Mouse (Mus musculus): ENCODE data around the gene Fam171a1. TPM values are rescaled to one million over a fixed set of nuclear protein-coding genes. Genes with fewer than 3 reads are reported as not detected.

Gene Fam171a1
- polyA plus RNA-seq, 1 experiment from 2014 or later: 36.0 TPM

DNA sequence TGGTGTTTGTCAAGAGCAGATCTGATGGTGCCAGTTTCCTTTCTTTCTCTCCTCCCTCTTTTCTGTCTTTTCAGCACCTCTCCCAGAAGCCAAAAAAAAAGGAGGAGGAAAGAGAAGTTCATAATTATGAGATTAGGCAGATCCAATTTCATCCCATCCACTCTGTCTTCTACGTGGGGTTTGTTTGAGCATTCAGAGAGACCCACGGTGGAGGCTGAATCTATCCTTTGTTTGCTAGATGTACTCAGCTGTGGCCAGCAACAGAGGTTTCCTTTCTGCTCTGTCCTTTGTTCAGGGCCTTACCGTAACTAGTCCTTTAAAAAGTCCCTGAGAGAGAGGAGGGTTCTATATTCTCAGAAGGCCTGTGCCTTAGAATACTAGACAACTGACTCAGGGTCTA, 25.6 kb downstream of the Fam171a1 start:
- Histone ChIP-seq H3K9ac (replicated peaks; ENCODE audit: low read length) (no peak overlapping the region), H3K36me3 (replicated peaks; ENCODE audit: control insufficient read depth, insufficient read depth, low read depth, low read length) (no peaks in the 10 kb centered on the region), H3K27ac (replicated peaks; ENCODE audit: low read depth, low read length) (no peak overlapping the region), H3K4me1 (ENCODE audit: control insufficient read depth, insufficient read depth, low read length) (no peaks in the 10 kb centered on the region; the same call in 1 of the 2 replicates), H3K27me3 (ENCODE audit: control insufficient read depth, insufficient read depth, low read length) (no peaks in the 10 kb centered on the region), H3K4me3 (ENCODE audit: low read depth, low read length) (no peak overlapping the region), H3K9me3 (replicated peaks; ENCODE audit: control insufficient read depth, low read length) (no peaks in the 10 kb centered on the region), H3K4me2 (ENCODE audit: low read depth, low read length) (no peak overlapping the region)
- DNase-seq (ENCODE audit: low spot score): no peak
- no peak for ATAC-seq (replicated peaks; ENCODE audit: insufficient number of reproducible peaks, low FRiP score, low TSS enrichment, low read depth)
- 11% methylated on average over 3 of the region's 3 CpGs for whole genome bisulfite sequencing

DNA sequence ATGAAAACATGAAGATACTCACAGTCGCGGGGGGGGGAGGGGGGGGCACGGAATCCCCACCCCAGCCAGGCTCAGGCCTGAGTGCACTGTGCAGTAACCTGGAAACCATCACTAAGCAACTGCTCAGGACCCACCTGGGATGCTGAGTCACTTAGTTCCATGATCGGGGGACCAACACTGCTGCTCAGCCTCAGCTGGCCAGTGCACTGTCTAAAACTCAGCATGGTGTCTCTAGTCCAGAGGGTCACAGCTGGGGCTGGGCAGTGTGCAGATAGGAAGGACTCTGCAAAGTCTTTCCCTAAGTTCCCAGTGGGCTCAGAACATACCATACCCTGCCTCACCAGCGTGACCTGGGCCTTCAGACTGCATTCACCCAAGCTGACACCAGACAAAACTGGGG, 26.6 kb downstream of the Fam171a1 start:
- Histone ChIP-seq H3K36me3 (replicated peaks; ENCODE audit: control insufficient read depth, insufficient read depth, low read depth, low read length) (no peaks in the 10 kb centered on the region), H3K9me3 (replicated peaks; ENCODE audit: control insufficient read depth, low read length) (no peaks in the 10 kb centered on the region), H3K27ac (replicated peaks; ENCODE audit: low read depth, low read length) (no peak overlapping the region), H3K9ac (replicated peaks; ENCODE audit: low read length) (no peak overlapping the region), H3K4me1 (ENCODE audit: control insufficient read depth, insufficient read depth, low read length) (no peaks in the 10 kb centered on the region; the same call in 1 of the 2 replicates), H3K4me2 (ENCODE audit: low read depth, low read length) (no peak overlapping the region), H3K4me3 (ENCODE audit: low read depth, low read length) (no peak overlapping the region), H3K27me3 (ENCODE audit: control insufficient read depth, insufficient read depth, low read length) (no peaks in the 10 kb centered on the region)
- DNase-seq (ENCODE audit: low spot score) (no peak), ATAC-seq (replicated peaks; ENCODE audit: insufficient number of reproducible peaks, low FRiP score, low TSS enrichment, low read depth) (peak; percentile 47; the same call in 1 of the 2 replicates)
- 78% methylated on average over 5 of the region's 5 CpGs for WGBS

DNA sequence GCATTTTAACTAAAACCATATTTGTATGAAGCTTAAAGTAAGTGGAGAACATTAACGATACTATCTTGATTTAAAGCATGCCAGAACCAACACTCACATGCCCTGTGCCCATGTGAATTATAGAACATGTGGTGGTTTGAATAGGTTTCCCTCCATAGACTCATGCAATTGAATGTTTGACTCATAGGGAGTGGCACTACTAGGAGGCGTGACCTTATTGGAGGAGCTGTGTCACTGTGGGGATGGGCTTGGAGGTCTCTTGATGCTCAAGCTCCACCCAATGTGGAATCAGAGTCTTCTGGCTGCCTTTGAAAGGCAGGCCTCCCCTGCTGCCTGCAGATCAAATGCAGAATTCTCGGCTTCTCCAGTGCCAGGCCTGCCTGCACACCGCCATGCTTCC, 27.8 kb downstream of the Fam171a1 start:
- WGBS: 89% methylated on average over 4 of the region's 4 CpGs
- H3K27me3 ChIP-seq (ENCODE audit: control insufficient read depth, insufficient read depth, low read length): no peaks in the 10 kb centered on the region
- no peak overlapping the region for H3K4me3 ChIP-seq (ENCODE audit: low read depth, low read length)
- H3K4me1 ChIP-seq (ENCODE audit: control insufficient read depth, insufficient read depth, low read length): no peaks in the 10 kb centered on the region; the same call in 1 of the 2 replicates
- H3K9me3 ChIP-seq (replicated peaks; ENCODE audit: control insufficient read depth, low read length): no peaks in the 10 kb centered on the region
- no peak overlapping the region for H3K9ac ChIP-seq (replicated peaks; ENCODE audit: low read length)
- ATAC-seq (replicated peaks; ENCODE audit: insufficient number of reproducible peaks, low FRiP score, low TSS enrichment, low read depth) (no peak), DNase-seq (ENCODE audit: low spot score) (no peak)
- no peak overlapping the region for H3K4me2 ChIP-seq (ENCODE audit: low read depth, low read length)
- no peaks in the 10 kb centered on the region for H3K36me3 ChIP-seq (replicated peaks; ENCODE audit: control insufficient read depth, insufficient read depth, low read depth, low read length)
- no peak overlapping the region for H3K27ac ChIP-seq (replicated peaks; ENCODE audit: low read depth, low read length)

DNA sequence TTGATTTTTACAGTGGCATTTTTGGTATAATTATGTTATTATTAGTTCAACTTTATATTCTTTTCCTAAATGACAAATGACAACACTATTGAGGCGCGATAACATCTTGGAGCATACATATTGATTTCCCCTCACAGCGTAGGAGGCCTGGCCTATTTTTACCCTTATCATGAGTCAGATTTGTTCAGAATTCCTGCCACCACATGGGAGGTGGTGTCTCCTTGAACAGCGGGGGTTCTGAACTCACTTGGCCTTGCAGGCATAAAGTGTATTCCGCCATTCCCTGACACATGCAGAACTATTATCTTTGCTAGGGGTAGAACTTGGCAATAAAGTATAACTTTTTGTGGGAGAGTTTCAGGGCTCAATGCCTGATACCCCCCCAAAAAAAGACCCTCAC, 30.3 kb downstream of the Fam171a1 start:
- Histone ChIP-seq H3K27ac (replicated peaks; ENCODE audit: low read depth, low read length) (no peak overlapping the region), H3K36me3 (replicated peaks; ENCODE audit: control insufficient read depth, insufficient read depth, low read depth, low read length) (no peaks in the 10 kb centered on the region), H3K9me3 (replicated peaks; ENCODE audit: control insufficient read depth, low read length) (no peaks in the 10 kb centered on the region), H3K4me3 (ENCODE audit: low read depth, low read length) (no peak overlapping the region), H3K27me3 (ENCODE audit: control insufficient read depth, insufficient read depth, low read length) (no peaks in the 10 kb centered on the region), H3K9ac (replicated peaks; ENCODE audit: low read length) (no peak overlapping the region), H3K4me1 (ENCODE audit: control insufficient read depth, insufficient read depth, low read length) (no peaks in the 10 kb centered on the region; the same call in 1 of the 2 replicates), H3K4me2 (ENCODE audit: low read depth, low read length) (no peak overlapping the region)
- DNase-seq (ENCODE audit: low spot score): no peak
- no peak for ATAC-seq (replicated peaks; ENCODE audit: insufficient number of reproducible peaks, low FRiP score, low TSS enrichment, low read depth)
- whole genome bisulfite sequencing: 92% methylated on average over 5 of the region's 5 CpGs

DNA sequence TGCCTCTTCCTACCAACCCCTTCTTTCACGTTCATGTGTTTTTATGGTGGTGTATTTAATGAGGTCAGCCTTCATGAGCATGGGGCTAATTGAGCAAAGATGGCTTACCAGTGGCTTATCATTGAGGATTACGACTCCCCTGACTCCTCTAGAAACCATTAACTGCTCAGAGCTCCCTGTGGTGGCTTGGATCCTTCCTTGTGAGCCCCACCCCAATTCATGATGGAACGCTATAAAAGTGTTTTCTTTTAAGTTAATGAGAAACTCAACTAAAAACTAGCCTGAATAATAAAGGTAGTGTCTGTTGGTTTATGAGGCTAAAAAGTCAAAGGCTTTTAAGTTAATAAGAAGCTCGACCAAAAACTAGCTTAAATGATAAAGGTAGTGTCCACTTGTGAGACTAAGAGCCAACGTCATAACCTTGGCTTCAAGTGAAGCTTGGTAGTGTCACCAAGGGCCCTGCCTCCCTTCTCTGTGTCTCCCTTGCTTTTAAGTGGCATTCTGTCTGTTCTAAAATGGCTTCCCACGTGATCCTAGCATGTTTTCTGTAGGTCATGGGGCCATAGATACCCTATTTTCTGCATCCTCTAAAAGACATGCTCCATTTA, 33.6 kb downstream of the Fam171a1 start:
- DNase-seq (ENCODE audit: low spot score): no peak
- 84% methylated on average over 6 of the region's 6 CpGs for WGBS

DNA sequence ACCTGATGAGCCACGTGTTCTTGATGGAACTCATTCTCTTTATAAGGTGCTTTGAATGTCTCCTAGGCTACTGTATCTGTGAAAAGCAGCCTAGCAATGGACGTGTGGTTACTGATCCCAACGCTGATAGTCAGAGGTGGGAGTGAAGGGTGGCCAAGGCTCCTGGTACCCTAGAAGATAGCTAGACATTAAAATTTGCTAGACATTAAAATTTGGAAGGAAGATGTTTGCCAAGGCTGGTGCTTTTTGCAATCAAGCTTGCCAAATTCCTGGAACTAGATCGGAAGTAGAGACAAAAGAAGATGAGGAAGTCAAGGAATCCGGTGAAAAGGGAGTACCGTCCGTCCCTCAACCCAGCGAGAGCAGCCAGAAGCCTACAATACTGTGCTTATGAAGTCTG, 34.7 kb downstream of the Fam171a1 start:
- H3K4me2 ChIP-seq (ENCODE audit: low read depth, low read length): no peak overlapping the region
- no peaks in the 10 kb centered on the region for H3K4me1 ChIP-seq (ENCODE audit: control insufficient read depth, insufficient read depth, low read length)
- H3K9me3 ChIP-seq (replicated peaks; ENCODE audit: control insufficient read depth, low read length): no peaks in the 10 kb centered on the region
- no peak overlapping the region for H3K27ac ChIP-seq (replicated peaks; ENCODE audit: low read depth, low read length)
- H3K27me3 ChIP-seq (ENCODE audit: control insufficient read depth, insufficient read depth, low read length): no peaks in the 10 kb centered on the region
- ATAC-seq (replicated peaks; ENCODE audit: insufficient number of reproducible peaks, low FRiP score, low TSS enrichment, low read depth) (no peak), DNase-seq (ENCODE audit: low spot score) (no peak)
- H3K36me3 ChIP-seq (replicated peaks; ENCODE audit: control insufficient read depth, insufficient read depth, low read depth, low read length): no peaks in the 10 kb centered on the region
- no peak overlapping the region for H3K4me3 ChIP-seq (ENCODE audit: low read depth, low read length)
- no peak overlapping the region for H3K9ac ChIP-seq (replicated peaks; ENCODE audit: low read length)
- WGBS: 94% methylated on average over 8 of the region's 8 CpGs

More for the DNA sequence above, 33.6 kb downstream of the Fam171a1 start:
- no peak for ATAC-seq (replicated peaks; ENCODE audit: insufficient number of reproducible peaks, low FRiP score, low TSS enrichment, low read depth)
- Histone ChIP-seq H3K4me1 (ENCODE audit: control insufficient read depth, insufficient read depth, low read length) (no peaks in the 10 kb centered on the region), H3K4me2 (ENCODE audit: low read depth, low read length) (no peak overlapping the region), H3K36me3 (replicated peaks; ENCODE audit: control insufficient read depth, insufficient read depth, low read depth, low read length) (no peaks in the 10 kb centered on the region), H3K4me3 (ENCODE audit: low read depth, low read length) (no peak overlapping the region), H3K9me3 (replicated peaks; ENCODE audit: control insufficient read depth, low read length) (no peaks in the 10 kb centered on the region), H3K27ac (replicated peaks; ENCODE audit: low read depth, low read length) (no peak overlapping the region), H3K9ac (replicated peaks; ENCODE audit: low read length) (no peak overlapping the region), H3K27me3 (ENCODE audit: control insufficient read depth, insufficient read depth, low read length) (no peaks in the 10 kb centered on the region)

DNA sequence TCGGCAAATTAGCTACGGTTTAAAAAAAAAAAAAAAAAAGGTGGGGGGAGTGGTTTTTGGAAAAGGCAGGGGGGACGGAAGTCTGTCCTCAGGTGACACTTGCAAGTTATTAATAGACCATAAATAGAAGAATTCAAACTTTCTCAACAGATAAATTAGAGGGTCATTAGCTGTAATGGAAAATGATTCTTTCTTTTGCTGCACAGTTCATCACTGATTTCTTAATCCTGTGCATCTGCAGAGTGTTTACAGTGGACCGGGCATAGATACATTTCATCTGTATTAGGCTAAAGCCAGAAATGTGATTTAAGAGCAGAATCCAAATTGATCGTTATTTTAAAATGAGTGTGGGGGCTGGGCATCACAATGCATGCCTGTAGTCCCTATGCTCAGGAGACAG, 36.3 kb downstream of the Fam171a1 start:
- no peak overlapping the region for H3K4me2 ChIP-seq (ENCODE audit: low read depth, low read length)
- no peak for DNase-seq (ENCODE audit: low spot score)
- H3K9me3 ChIP-seq (replicated peaks; ENCODE audit: control insufficient read depth, low read length): no peaks in the 10 kb centered on the region
- no peaks in the 10 kb centered on the region for H3K36me3 ChIP-seq (replicated peaks; ENCODE audit: control insufficient read depth, insufficient read depth, low read depth, low read length)
- no peaks in the 10 kb centered on the region for H3K27me3 ChIP-seq (ENCODE audit: control insufficient read depth, insufficient read depth, low read length)
- H3K27ac ChIP-seq (replicated peaks; ENCODE audit: low read depth, low read length): no peak overlapping the region
- 71% methylated on average over 5 of the region's 5 CpGs for WGBS
- no peak overlapping the region for H3K9ac ChIP-seq (replicated peaks; ENCODE audit: low read length)
- no peak overlapping the region for H3K4me3 ChIP-seq (ENCODE audit: low read depth, low read length)
- no peak for ATAC-seq (replicated peaks; ENCODE audit: insufficient number of reproducible peaks, low FRiP score, low TSS enrichment, low read depth)
- no peaks in the 10 kb centered on the region for H3K4me1 ChIP-seq (ENCODE audit: control insufficient read depth, insufficient read depth, low read length)

DNA sequence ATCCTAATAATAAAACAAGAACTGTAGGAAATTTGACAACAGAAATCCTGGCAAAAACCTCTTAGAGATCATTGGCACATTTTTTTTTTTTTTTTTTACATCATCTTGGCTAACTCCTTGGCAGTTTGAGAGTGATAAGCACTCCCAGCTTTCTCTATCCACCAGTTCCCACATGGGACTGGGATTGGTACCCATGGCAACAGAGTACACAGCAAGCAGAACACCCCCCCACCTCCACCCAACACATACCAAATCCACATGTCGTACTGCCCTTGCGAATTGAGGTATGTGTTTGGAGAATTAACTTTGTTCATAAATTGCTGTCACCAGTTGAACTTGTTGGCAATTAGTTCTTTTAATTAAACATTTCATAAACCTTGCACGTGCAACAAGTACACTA, 37.3 kb downstream of the Fam171a1 start:
- Histone ChIP-seq H3K9ac (replicated peaks; ENCODE audit: low read length) (no peak overlapping the region), H3K9me3 (replicated peaks; ENCODE audit: control insufficient read depth, low read length) (no peaks in the 10 kb centered on the region), H3K27me3 (ENCODE audit: control insufficient read depth, insufficient read depth, low read length) (no peaks in the 10 kb centered on the region), H3K4me1 (ENCODE audit: control insufficient read depth, insufficient read depth, low read length) (no peaks in the 10 kb centered on the region), H3K4me3 (ENCODE audit: low read depth, low read length) (no peak overlapping the region), H3K4me2 (ENCODE audit: low read depth, low read length) (no peak overlapping the region), H3K36me3 (replicated peaks; ENCODE audit: control insufficient read depth, insufficient read depth, low read depth, low read length) (no peaks in the 10 kb centered on the region), H3K27ac (replicated peaks; ENCODE audit: low read depth, low read length) (no peak overlapping the region)
- ATAC-seq (replicated peaks; ENCODE audit: insufficient number of reproducible peaks, low FRiP score, low TSS enrichment, low read depth): no peak
- no peak for DNase-seq (ENCODE audit: low spot score)
- WGBS: 80% methylated on average over 3 of the region's 3 CpGs

Measured in embryonic facial prominence, embryonic 11.5 days (tissue).